Mouse (Mus musculus) layer of hippocampus, adult 8-10 months (tissue): ENCODE data around the gene Cldn34b4. TPM values are rescaled to one million over a fixed set of nuclear protein-coding genes. Genes with fewer than 3 reads are reported as not detected.

Source experiments
- DNase-seq, 2 experiments: peaks; one replicate each; pipeline ENCODE4 v3.0.0; 2022; ENCODE audit warnings: low spot score in 2 of 2
- total RNA-seq, 4 experiments: library from RNA; stranded (reverse); gene quantifications; 2 replicates each; pipeline ENCODE4 v1.2.4; 2022

Gene Cldn34b4
- total RNA-seq, result not detected

DNA sequence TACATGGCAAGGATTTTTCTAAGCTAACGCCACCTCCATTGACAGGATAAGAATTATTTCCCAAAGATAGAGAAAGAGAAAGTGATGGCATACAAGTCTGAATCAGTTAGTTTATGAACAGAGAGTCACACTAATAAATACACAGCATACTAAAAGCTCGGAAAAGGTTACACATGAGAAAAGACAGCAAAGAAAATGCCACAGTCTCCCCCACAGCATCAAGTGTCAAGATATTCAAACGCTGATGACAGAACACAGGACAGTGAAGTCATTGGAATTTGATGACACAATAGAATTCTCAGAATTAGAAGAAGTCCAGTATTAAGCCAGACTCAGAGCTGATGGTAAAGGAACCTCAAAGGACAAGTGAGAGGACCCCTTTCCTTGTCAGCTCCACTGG is at the start of gene Cldn34b4:
Gene Cldn34b4 (plus strand): TSS at position 301 of the 400 bp plus-strand sequence.
- no peak for DNase-seq

Other genes with a start within 250 kb of the Cldn34b4 start
- not detected for gene Cldn34b3, start 129.0 kb upstream of the Cldn34b4 start, total RNA-seq
- gene Cldn34d, start 209.6 kb downstream of the Cldn34b4 start, total RNA-seq, result not detected